Mouse (Mus musculus) bone marrow macrophage, adult 2 months (primary cell): Measurements from ENCODE around the gene Wdsub1.

Source experiments
- CTCF ChIP-seq: IDR thresholded peaks from 2 replicates; pipeline ENCODE4 v1.5.1; 2012; ENCODE audit warnings: low read depth, mild to moderate bottlenecking, low read length, moderate library complexity
- POLR2A ChIP-seq: IDR thresholded peaks from 2 replicates; pipeline ENCODE4 v1.6.1; 2012; ENCODE audit warnings: mild to moderate bottlenecking, low read depth, low read length, borderline replicate concordance

DNA sequence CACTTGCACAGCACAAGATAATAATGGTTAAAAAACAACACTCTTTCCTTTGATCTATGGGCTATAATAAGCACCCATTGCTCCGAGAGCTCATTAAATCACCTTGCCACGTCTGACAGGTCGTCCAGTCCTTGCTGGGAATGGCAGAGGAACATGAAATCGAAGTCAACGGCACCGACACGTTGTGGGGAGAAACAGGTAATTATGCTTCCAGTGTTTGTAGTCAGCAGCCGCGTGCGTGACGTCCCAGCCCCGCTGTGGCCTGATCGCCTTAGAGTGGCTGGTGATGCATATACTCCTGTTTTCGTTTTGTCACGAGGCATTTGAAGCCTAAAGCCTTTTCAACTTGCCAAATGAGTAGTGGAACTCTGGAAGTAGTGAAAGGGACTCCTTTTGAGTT, 62.3 kb downstream of the Wdsub1 start:
- TF ChIP-seq POLR2A (no peak), CTCF (no peak)
